Mouse (Mus musculus) testis, adult 2 months (tissue): ENCODE measurements around the gene Adtrp.

Experiments
- CTCF ChIP-seq: fragments of 200-500 bp; IDR thresholded peaks from 2 replicates; pipeline ENCODE4 v1.5.1; 2012; ENCODE audit warnings: low read depth, mild to moderate bottlenecking, inconsistent platforms, low read length, moderate library complexity; ENCODE audit not compliant: control insufficient read depth, insufficient read depth, insufficient replicate concordance
- POLR2A ChIP-seq: fragments of 200-500 bp; IDR thresholded peaks from 2 replicates; pipeline ENCODE4 v1.6.1; 2012; ENCODE audit warnings: low read depth, mild to moderate bottlenecking, inconsistent platforms, low read length, moderate library complexity; ENCODE audit not compliant: control insufficient read depth

GRCm38 (mm10) chr13:41760484-41760883 is 87.0 kb downstream of the Adtrp start:
- TF ChIP-seq CTCF (no peak), POLR2A (no peak)
